Mouse (Mus musculus) left cerebral cortex, adult 11 months (tissue): Measurements from ENCODE around the gene Ufc1.

Experiments
- DNase-seq: peaks from one replicate; pipeline ENCODE4 v3.0.0; 2022; ENCODE audit warnings: low spot score

The Ufc1 gene

DNA sequence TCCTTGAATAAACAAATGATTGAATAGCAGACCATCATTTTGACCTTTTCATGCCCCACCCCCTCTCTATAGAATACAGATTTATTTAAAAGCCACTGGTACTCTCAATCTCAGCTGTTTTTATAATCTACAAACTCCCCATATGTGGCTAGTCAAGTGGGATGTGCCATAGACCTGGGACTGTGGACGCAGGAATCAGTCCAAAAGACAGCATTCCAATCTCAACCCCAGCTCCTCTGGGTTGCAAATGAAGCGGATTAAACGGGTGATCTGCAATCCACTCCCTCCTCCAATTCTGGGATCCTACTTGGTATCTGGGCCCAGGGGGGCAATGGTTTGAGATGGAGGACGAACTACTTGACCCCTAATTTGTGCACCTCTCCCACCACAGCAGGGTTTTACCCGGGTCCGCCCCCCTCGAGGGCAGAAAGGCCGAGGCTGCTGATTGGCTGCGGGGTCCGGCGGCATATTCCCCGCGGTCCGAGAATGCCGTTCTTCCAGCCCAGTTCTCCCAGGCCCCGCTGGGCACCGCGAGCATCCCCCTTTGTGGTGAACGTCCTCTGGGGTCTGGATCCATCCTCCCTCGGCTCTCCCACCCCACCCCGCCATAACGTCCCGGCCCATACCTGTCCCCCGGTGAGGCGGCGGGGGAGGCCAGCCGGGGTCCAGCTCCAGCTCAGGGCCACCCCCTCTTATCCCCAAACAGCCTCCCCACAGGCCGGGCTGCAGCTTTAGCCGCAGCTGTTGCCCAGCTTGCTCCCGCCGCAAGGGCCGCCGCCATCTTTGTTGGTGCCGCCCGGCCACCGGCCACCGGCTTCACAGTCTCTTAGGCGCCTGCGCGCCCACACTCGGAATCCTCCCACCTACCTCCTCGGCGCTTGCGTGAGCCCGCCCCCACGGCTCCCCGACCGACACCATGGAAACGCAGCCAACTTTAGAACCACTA, 7.4 kb downstream of the Ufc1 start, which contains the start of gene Usp21:
Usp21 (minus strand) TSS at position 856 of the 946 bp plus-strand sequence.
- peak; percentile 88 for DNase-seq

DNA sequence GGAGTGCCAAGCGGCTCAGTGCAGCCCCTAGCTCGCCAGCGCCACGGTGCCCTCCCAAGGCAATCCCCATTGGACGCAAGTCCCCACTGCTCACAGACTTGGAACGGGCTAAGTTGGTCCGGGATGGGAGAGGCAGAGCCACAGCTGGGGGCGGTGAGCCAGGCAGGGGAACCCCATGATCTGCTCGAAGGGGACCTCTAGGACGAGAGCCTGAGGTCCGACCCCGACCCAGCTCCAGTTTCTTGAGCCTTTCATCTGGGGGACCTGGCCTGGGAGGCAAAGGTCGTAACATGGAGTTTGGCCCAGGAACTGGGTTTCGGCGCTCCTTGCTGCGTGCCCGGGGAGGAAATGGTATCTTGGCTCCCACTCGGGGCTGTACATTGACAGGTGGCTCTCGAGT, 8.3 kb downstream of the Ufc1 start:
- no peak for DNase-seq

DNA sequence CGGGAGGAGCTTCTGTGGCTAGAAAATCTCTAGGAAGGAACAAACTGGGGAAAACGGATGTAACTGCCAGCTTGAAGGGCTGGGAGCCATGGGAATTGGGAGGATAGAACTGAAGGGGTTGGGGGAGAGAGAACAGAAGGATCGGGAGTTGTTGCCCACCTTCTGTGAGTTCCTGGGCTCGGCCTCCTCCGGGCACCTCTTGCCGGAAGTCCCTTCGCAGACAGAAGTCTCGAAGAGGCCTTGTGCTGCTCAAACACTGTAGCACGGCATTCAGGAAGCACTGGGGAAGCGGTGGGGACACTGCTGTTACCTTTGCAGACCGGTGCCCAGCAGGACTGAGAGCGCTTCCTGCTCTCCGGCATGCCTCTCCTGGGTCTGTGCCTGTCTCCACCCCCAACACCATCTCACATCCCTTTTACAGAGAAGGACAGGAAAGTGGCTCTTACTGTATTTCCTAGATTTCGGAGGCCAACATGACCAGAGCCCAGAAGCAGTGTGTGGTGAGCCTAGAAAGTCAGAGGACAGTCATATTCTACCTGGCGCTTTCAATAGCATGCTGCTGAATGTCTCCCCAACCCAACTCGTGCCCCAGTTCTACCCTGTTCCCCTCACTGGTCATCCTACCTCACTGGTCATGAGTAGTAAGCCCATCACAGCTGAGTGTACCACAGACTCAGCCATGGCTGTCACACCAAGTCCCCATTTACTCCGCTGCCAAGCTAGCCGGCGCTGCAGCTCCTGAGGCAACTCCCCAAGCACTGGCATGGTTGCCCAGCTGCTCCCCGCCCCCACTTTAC, 9.5 kb downstream of the Ufc1 start:
- no peak for DNase-seq

DNA sequence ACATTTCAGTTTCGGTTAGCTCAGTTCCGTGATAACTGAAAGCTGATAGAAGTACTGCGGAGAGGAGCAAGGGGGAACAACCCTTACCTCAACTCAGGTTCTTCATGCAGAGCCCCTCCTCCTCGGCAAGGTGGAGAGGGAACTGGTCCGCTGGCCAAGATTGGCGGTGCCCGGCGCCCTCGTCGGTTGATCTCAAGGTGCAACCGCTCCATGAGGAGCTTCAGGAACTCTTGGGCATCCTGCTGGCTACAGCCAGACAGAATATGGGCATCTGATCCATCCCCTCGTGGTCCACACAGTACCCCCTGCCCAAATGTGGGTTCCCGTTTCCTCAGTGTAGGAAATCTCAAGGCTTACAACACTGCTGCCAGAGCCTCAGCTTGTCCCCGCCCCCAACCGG, 10.3 kb downstream of the Ufc1 start:
- no peak for DNase-seq

DNA sequence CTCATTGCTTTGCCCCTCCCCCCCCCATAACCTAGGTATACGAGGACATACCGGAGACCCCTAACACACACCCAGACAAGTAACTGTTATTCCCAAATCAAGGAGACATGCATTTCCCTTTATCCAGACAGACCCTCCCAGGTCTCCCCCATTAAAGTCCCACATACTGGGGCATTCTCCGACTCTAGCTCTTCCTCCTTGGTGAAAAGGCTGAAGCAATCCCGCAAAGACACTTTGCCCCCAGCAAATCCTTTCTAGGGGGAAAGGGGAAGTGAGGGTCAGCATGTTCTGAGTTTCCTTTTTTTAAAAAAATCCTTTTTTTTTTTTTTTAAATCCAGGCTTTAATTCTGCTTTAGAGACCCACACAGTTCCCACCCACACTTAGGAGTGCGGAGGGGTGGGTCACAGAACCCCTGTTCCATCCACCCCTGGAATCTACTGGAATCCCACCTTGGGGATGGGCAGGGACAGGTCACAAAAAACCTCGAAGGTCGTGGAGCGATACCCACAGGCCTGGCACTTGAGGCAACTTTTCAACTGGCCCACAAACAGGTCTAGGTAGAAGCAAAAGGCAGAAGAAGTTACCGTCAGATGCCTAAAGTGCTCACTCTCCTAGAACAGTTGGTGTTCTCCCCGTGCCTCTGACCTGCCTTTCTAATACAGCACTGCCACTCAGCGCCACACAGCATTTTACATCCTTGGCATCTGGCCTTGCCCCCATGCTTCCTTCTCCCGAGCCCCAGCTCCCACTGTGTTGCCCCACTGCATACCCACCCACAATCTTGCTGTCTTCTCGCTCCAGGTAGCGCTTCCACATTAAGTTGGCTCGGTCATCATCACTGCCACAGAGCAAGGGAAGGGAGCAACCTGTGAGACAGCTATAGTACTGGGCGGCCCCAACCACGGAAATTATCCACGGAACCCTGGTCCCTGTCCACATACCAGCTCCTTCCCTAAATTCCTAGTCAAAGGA, 11.3 kb downstream of the Ufc1 start:
- DNase-seq: no peak

DNA sequence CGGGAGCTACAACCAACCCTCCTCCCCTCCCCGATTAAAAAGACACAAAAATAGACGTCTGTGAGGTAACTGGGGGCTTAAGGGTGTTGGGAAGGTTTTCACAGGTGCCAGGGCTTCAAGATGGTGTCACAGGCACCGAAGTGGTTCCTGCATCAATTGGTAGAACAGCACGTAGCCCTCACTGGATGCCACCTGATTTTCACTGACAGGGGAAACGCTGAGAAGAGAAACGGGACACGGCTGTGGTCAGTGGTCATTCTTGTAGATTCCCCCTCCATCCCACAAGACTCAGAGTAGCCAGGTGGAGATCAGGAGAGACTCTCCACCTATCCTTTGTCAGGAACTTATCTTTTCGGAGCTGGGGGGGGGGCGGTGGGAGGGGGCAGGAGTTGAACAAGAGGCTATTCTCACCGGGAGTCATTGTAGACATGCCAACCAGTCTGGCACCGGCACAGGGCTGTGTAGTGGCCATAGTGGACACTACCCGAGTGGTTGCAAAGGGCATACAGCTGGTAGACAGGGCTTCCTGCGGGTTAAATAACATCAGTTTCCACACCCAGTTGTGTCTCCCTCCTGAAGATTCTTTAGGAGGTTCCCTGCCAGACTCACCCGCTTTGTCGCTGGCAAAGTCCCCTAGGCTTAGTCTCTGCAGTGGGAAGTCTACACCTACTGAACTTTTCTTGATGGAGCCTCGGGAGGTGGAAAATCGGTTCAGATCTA, 12.6 kb downstream of the Ufc1 start:
- peak; percentile 1 for DNase-seq

DNA sequence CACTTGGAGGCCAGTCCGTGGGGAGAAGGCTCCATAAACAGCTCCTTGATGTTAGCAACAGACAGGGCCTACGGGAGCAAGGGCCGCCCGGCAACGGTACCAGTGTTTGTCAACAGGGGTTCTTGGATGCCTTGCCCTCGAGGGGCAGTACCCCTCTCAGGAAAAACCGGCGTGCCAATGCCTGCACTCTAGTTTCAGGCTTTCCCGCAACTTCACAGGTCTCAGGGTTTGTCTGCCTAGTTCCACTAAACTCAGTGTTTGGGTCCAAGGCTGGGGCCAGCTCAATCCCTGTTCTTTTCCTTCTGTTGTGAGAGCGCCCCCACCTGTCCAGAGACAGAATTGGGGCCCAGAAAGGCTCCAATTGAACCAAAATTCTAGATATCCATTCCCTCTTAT, 13.3 kb downstream of the Ufc1 start:
- peak; percentile 47 for DNase-seq

DNA sequence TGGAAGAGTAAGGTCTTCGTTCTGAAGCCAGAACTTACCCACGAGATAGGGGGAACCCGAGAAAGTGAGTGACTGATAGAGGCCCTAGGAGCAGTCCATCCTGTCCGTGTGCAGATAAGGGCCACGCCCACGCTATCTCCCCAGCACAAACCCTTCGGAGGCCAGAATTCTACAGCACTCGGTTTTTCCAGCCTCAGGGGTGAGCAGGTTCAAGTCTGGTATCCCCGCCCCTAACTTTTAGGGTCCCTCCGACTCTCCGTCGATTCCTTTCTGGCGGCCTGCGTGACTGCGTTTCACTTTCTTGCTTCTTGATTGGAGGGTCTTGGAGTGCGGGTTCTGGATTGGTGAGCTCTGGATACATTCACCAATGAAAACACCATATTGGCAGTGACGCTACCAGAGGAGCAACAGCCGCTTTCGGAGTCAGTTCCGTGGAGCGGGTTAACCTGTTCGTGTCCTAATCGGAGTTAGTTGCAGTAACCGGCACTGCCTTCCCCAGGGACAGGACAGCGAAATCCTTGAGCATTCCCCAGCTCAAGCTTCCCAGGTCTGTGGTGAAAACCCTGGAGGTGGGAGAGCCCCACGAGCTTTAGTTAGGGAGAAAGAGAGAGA, 13.8 kb downstream of the Ufc1 start, which contains the start of gene Ppox:
Ppox (minus strand) TSS at position 271 of the 612 bp plus-strand sequence.
- DNase-seq: peak; percentile 94

DNA sequence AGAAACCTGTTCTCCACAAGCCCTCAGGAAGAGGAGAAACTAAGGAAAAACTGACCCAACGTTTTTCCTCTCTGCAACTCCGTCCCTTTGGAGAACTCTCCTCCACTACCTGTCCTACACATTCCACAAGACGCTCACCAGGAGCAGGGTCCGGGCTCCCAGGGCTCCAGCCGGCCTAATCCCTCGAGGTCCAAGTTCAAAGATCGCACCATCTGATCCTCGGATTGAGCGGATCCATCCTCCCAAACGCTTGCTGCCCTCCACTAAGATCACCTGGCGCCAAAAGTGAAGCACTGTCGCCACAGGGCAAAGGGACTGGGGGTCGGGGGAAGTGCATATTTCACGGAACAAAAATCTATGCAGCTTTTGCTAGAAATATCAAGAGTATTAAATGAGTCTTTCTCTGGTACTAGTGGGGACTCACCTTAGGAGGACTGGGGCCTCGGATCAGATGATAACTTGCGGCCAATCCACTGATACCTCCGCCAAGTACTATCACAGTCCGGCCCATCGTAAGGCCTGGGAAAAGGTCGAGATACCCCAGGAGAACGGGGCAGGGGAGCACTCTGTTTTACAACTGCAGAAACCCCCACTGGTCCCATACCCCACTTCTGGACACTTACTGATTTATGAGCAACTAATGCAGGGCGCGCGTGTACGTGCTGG, 14.4 kb downstream of the Ufc1 start:
- DNase-seq: no peak

DNA sequence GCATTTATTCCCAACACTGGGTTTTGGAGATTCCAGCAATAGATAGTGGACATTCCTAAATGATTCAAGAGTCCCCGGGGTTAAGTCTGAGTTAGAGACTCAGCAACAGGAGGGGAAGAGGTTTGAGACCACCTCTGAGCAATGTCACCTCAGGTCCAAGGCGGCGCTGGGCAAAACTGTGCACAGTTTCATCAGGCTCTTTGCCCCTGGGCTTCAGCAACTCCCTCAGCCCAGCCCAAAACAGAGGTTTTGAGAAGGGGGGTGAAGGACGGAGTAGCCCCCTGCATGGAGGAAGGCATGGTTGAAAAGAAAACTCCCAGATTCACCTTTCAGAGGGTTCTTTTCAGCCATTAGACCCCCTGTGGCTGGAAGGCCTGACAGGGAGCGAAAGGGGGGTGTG, 15.1 kb downstream of the Ufc1 start:
- no peak for DNase-seq

DNA sequence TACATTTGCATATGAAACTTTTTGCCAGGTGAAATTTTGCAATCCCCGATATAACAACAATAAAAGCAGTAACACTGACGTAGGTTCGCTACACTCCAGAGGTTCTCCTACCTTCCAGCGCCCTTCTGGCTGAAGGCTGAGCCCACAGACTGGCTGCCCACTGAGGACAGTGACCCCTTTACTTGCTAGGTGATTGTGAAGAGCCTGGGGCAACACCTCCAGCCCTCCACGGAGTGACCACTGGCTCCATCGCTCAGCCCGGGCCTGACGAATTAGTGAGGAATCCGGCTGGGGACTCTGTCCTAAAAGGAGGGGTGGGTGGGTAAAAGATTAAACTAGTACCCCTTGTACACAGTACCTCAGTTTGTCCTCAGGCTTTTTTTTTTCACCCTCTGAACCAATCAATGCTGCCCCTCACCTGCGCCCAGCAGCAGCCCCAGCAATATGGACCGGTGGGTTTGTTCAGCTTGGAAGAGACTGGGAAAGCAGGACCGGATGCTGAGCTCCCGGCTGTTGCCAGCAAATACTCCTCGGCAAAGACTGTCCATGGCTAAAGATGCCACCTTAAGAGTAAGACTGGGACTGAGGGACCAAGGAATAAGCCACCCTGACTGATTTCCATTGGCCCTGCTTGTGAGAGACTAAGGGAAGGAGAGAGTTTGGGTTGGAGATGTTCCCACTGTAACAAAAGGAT, 15.7 kb downstream of the Ufc1 start:
- DNase-seq: no peak

DNA sequence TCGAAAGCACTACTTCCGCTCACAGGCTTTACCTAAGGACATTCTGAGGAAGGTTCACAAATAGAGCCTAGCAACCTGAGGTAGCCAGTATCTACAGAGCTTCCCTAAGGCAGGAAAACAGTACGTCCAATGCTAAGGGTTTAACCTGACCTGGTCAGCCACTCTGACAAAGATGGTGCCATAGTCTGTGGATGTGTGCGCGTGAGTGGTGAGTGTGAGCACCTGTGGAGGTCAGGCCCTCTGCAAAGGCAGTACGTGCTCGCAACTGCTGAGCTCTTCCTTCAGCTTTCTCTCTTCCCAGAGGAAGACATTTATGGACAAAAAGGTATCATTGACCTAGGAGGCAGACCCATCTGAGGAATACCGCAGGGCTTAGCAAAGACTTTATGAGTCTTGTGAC, 16.4 kb downstream of the Ufc1 start:
- DNase-seq: no peak

DNA sequence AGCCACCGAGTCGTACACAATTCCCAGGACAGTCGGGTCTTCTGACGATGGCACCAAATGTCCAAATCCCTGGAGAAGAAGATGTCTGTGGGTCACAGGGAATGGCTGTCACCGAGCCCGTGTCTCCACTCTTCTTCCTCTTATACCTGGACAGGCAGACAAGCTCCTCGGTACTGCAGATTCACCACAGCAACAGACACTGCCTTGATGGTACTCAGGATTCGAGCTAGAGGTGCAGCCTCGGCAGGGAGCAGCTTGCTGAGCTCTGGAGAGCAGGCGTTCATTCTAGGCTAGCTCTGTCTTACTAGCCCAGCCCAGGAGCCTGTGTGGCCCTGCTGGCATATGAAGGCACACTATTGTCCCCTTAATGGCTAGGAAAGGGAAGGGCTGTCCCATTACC, 17.1 kb downstream of the Ufc1 start:
- DNase-seq: no peak

DNA sequence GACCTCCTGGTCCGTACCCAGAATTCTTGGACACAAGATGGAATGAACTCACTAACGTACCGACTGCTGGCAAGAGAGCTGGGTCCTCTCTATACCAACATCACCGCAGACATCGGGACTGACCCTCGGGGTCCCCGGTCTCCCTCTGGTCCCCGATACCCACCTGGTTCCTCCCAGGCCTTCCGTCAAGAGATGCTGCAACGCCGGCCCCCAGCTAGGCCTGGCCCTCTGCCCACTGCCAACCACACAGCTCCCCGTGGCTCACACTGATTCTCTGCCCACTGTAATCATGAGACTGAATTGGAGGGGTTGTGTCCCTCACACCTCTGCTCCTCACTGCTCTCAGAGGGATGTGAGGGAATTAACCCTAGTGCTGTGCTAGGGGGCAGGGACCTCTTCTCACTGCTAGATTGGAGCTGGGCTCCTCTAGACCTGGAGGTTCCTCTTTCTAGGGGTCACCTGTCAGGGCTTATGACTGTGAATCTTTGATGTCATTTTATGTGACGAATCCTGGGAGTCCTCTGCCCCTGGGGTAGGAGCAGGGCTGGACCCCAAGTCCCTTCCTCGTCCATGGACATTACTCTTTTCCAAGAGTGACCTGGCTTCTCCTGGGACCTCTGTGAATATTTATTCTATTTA, 18.6 kb downstream of the Ufc1 start:
- no peak for DNase-seq

DNA sequence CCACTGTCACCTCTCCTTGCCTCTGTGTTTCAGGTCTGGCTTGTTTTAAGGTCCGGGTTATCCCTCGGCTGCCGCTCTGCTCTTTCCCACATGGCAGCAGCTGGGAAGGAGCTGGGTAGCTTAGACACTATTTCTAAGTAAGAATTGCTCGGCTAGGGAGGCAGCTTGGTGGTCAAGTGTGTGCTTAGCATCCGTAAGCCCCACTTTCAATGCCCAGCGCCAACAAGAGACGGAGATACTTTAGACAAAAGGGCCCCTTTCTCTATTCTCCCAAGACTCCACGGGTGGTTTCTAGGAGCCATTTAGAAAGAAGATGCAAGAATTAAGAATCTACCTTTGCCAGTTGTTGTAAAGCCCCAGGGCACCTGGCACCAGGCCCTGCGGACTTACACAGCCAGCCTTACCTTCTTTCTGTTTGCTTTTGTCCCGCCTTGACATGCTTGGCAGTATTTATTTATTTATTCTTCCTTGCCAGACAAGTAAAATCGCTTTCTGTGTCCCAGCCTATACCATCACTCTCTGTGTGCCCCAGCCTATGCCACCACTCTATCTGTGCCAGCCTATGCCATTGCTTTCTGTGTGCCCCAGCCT, 19.6 kb downstream of the Ufc1 start:
- DNase-seq: no peak

DNA sequence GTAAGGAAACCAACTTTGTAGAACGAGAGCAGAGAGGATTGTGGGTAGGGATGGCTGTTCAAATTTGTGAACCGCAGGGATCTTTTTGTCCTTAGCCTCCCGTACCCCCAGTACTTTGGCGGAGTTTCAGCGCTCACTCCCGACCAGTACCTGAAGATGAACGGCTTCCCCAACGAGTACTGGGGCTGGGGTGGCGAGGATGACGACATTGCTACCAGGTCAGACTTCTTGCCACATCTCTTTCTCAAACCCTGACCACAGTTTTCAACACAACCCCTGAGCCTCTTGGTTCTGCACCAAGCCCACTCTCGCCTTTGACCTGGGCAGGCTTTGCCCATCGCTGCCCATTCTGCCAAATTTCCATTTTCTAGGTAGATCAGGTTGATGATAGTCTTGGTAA, 20.7 kb downstream of the Ufc1 start:
- no peak for DNase-seq

DNA sequence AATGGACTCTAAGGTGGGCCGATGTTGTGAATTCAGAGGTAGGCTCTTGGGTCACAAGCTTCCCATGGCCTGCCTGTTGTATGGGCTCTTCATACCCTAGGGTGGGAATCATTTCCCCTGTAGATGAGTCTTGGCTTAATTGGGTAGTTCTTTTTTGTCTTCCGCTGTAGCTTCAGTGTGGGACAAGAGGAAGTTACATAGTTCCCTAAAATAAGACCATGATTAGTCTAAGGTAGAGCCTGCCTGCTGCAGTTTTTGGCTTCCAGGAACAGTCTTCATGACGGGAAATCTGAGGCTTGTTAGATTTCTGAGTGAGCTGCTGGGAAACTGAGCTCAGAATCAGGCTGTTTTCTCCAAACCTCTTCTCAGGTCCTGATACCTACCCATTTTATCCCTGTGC, 22.7 kb downstream of the Ufc1 start:
- DNase-seq: no peak

DNA sequence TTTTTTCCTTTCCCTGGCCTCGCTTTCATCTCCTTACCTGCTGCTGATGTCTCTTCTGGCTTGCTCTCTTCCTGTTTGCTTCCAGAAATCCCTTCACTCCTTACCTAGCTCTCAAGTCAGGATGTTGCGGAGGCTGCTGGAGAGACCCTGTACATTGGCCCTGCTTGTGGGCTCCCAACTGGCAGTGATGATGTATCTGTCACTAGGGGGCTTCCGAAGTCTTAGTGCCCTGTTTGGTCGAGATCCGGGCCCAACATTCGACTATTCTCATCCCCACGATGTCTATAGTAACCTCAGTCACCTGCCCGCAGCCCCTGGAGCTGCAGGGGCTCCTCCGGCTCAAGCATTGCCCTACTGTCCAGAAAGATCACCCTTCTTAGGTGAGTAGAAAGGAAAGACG, 23.2 kb downstream of the Ufc1 start:
- DNase-seq: no peak

DNA sequence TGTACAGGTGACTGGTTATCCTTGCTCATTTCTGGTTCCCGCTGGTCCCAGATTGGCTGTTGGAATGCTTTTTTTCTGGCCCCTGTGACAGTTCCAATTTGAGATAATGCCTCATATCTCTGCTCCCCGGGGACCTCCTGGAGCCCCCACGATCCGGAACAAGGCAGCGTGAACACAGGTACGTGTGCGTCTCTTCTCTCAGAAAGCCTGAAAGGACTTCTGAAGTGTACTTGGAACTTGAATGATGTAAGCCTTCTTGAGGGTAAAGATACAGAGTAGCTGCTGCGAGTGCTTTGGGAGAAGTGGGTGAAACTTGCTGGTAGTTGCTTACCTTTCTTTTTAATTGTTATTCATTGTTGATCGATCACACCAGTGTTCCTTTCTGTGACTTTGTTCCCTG, 23.6 kb downstream of the Ufc1 start:
- DNase-seq: no peak
